Mouse (Mus musculus) forelimb bud, embryonic 11.5 days (tissue): ENCODE results near the gene Arrb2.
A peak's percentile ranks its signal among the peaks of the same experiment; 100 is the strongest.
"Not testable (repeated sequence)": the region's sequence is repeated elsewhere in the genome, so short reads cannot be mapped to it uniquely, and the experiment has no call there.

Source experiments
- DNase-seq: peaks from one replicate; pipeline ENCODE4 v3.0.0-alpha.2; 2012; ENCODE audit warnings: low read depth, low spot score

Arrb2 gene

GRCm38 (mm10) chr11:70444667-70445066 is 12.2 kb downstream of the Arrb2 start:
- no peak for DNase-seq

GRCm38 (mm10) chr11:70446756-70447155 is 14.3 kb downstream of the Arrb2 start:
- DNase-seq = no peak

GRCm38 (mm10) chr11:70447373-70447772 is 14.9 kb downstream of the Arrb2 start:
- no peak for DNase-seq

GRCm38 (mm10) chr11:70450926-70451325 is 18.5 kb downstream of the Arrb2 start:
- DNase-seq = no peak

GRCm38 (mm10) chr11:70451797-70452498 is 19.5 kb downstream of the Arrb2 start, which contains the start of gene Med11:
Gene Med11 (plus strand): TSS chr11:70451919.
- peak; percentile 96 for DNase-seq

- DNase-seq = no peak
Observed at GRCm38 (mm10) chr11:70453261-70454044, 21.0 kb downstream of the Arrb2 start.

GRCm38 (mm10) chr11:70458688-70459600 is 26.5 kb downstream of the Arrb2 start, which contains the start of gene Zmynd15:
Gene Zmynd15 (plus strand): TSS chr11:70459433.
- DNase-seq = no peak

- no peak for DNase-seq
Observed at GRCm38 (mm10) chr11:70459601-70460101, 27.2 kb downstream of the Arrb2 start, which contains the start of gene Cxcl16. Gene Cxcl16 (minus strand): TSS chr11:70459984.

GRCm38 (mm10) chr11:70463970-70464369 is 31.5 kb downstream of the Arrb2 start:
- no peak for DNase-seq

GRCm38 (mm10) chr11:70465211-70465610 is 32.8 kb downstream of the Arrb2 start:
- no peak for DNase-seq

- DNase-seq = no peak
Observed at GRCm38 (mm10) chr11:70465824-70466223, 33.4 kb downstream of the Arrb2 start.

- DNase-seq = no peak
Observed at GRCm38 (mm10) chr11:70467902-70468619, 35.6 kb downstream of the Arrb2 start.

- DNase-seq = no peak
Observed at GRCm38 (mm10) chr11:70469764-70470163, 37.3 kb downstream of the Arrb2 start.

GRCm38 (mm10) chr11:70472716-70473115 is 40.3 kb downstream of the Arrb2 start:
- no peak for DNase-seq

GRCm38 (mm10) chr11:70473291-70473690 is 40.9 kb downstream of the Arrb2 start:
- DNase-seq = not testable (repeated sequence)

GRCm38 (mm10) chr11:70474872-70475534 is 42.6 kb downstream of the Arrb2 start:
- DNase-seq = no peak

GRCm38 (mm10) chr11:70485498-70485897 is 53.1 kb downstream of the Arrb2 start:
- no peak for DNase-seq

GRCm38 (mm10) chr11:70487816-70488215 is 55.4 kb downstream of the Arrb2 start:
- DNase-seq = no peak

GRCm38 (mm10) chr11:70489138-70489537 is 56.7 kb downstream of the Arrb2 start:
- DNase-seq = no peak

GRCm38 (mm10) chr11:70489684-70490083 is 57.2 kb downstream of the Arrb2 start:
- DNase-seq = no peak
